Mouse (Mus musculus) heart, adult 11 months (tissue): ENCODE measurements around the gene Ptprn.

Source experiments
- DNase-seq: peaks from one replicate; pipeline ENCODE4 v3.0.0; 2022

Ptprn gene

DNA sequence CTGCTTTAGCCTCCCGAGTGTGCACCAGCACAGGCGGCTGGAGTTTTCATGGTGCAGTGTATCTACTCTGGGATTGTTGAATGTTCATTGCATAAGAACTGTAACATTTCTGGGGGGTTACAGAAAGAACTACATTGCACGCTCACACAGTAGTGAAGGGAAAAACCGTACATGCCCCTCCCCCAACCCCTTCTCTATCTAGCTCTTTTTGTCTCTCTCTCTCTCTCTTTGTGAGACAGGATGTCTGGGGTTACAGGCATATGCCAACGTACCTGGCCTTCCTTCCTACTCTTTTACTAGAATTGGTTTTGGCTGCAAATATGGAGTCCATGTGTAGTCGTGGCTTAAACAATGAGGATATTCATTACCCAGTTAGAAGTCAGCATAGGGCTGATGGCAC is 41.4 kb downstream of the Ptprn start:
- no peak for DNase-seq

DNA sequence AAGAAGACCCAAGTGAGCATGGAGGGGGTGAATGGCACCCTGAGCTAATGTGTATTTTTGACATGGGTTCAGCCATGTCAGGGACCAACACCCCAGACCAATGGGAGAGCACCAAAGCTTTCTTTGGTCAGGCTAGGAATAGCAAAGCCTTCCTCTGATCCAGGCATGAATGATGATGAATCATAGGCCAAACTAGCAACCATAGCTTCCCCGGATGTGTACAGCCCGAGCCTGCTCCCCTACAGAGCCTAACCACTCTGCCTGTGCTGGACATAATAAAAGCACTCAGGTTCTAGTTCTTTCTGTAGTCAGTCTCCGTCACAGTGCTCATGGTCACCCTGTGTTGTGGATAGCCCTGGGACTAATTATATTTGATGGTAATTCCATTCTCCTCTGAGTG is 42.8 kb downstream of the Ptprn start:
- DNase-seq, result no peak

DNA sequence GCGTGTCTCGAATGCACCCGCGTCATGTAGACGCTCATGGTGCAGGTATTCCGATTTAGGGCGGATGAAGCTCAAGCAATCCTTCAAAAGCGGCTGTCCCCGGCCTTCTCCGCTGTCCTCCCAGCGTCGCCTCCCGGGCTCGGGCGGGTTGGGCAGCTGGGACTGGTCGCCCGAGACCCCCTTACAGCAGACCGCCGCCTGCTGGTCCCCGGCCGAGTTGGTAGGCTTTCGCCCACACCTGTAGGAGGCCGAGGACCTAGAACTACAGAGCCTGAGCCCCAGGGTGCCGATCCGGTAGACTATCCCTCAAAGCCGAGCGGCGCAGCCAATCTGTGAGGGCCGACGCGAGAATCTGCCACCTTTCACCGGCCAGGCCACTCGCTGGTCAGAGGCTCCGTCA is 44.8 kb downstream of the Ptprn start, which contains the start of gene Tuba4a:
Gene Tuba4a (minus strand): TSS at position 335 of the 400 bp plus-strand sequence.
- DNase-seq, result no peak

DNA sequence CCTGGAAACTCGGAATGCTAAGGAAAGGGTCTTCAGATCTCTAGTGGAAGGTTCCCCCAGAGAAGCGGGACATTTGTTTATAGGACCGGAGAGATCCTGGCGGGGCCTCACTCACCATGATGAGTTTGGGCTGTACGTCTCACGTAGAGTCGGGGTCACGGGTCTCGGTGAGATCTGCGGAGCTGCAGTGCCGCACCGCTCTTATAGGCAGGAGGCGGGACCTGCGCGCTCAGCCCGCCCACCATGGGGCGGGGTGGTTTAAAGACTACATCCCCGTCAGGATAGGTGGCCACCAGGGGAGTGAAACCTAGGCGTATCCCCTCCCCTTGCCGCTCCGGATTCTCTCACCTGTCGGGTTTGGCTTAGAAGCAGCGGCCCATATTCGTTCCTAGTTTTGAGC is 45.2 kb downstream of the Ptprn start:
- DNase-seq, result peak; percentile 99

DNA sequence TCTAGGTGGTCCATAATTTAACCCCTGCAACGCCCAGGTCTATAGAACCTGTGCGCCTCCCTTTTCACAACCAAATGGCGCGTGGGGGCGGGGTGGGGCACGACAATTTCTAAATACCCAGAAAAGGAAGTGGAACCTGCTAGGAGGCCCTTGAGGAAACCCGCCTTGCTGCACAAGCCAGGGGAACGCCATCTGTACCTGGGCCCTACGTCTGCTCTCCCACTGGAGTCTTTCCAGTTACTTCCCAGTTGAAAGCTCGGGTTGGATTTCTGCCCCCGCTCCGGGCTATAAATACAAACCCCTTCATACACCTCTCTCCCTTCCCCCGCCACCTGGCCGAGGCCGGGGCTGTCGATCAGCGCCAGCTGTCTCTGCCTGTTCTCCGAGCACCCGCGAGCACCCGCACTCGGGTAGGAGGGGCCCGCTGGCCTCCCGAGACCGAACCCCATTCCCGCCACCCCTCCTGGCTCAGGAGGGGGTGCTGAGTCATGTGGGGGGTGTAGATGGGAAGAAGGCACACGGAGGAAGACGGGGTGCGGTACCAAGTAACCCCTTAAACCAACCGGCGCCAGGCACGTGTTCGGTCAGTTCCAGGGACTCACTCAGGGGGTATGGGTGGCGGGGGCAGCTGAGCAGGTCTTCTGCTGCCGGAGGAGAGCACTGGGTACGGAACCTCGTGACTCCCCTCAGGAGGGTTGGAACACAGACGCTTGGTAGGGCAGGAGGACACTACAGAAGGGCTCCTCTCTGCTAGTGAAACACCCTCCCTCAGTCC is 45.9 kb downstream of the Ptprn start:
- peak; percentile 98 for DNase-seq

DNA sequence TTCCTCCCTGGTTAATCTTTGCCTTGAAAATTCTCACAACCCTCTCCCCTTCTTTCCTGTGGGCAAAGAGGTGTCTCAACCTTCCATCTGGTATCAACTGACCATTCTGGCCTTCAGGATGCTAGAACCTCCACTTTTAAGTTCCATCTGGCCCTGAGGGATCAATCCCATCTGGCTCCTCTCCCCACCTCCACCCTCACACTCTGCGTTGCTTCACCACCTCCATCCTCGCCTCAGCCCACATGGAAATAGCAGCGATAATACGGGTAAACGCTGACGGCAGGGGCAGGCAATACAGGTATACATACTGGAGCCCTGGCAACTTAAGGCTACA is 46.4 kb downstream of the Ptprn start:
- DNase-seq, result no peak

DNA sequence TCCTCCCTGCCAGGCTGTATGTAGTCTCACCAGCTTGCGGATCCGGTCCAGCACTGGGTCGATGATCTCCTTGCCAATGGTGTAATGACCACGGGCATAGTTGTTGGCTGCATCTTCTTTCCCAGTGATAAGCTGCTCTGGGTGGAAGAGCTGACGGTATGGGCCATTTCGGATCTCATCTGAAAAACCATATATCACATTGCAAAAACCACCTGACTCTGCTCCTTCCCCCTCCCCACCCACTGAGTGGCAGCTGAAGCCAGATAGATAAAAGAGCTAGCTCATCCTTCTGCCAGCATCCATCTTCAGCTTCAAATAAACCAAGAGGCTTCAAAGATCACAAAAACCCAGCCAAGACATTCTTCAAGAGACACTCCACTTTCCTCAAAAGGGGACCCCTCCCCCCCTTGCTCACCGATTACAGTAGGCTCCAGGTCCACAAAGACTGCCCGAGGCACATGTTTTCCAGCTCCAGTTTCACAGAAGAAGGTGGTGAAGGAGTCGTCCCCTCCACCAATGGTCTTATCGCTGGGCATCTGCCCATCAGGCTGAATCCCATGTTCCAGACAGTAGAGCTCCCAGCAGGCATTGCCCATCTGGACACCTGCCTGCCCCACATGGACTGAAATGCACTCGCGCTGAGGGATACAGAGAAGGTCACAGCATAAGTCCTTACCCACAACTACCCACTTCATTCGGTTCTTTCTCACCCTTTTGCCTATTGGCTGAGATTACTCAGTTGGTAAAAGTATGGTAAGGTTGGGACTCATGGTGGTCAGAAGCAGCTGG is 47.3 kb downstream of the Ptprn start:
- DNase-seq, result peak; percentile 98

DNA sequence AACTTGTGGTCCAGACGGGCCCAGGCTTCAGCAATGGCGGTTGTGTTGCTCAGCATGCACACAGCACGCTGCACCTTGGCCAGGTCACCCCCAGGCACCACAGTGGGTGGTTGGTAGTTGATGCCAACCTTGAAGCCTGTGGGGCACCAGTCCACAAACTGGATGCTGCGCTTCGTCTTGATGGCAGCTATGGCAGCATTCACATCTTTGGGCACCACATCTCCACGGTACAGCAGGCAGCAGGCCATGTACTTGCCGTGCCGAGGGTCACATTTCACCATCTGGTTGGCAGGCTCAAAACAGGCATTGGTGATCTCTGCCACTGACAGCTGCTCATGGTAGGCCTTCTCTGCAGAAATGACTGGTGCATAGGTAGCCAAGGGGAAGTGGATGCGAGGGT is 48.5 kb downstream of the Ptprn start:
- peak; percentile 92 for DNase-seq

DNA sequence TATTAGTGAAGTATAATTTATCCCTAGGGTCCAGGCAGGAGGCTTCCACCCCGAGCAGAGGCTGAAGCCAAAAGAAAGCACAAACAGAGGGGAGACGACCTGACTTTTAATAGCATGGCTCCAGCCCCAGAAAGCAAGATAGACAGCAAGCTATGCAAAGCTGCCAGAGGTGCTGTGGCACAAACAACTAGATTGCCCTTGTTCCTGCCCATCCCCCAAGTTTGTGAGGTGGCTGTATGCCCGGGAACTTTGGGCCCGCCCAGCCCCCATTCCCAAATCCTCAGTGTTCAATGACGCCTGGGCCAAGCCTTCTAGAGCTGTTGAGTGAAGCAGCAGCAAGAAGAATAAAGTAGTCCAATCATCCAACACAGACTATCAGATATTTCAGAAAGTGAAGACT is 49.4 kb downstream of the Ptprn start:
- DNase-seq, result peak; percentile 96

DNA sequence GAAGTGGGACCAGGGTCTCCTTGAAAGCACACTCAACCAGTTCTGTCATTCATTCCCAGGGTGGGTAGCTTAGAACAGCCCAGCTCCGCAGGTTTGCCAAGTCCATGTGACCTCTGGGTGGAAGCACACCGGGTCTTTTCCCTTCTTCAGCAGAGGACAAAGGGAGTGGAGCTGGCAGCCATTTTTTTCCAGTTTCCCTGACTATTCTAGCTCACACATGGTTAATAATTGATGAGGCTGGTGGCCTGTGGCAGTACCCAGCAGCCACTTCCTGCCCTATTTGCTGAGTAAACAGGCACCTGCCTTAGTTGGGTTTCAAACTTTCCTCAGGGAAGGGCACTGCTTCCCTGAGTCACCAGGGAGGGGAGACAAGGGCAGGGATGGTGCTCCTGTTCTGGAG is 49.9 kb downstream of the Ptprn start:
- DNase-seq, result peak; percentile 93

DNA sequence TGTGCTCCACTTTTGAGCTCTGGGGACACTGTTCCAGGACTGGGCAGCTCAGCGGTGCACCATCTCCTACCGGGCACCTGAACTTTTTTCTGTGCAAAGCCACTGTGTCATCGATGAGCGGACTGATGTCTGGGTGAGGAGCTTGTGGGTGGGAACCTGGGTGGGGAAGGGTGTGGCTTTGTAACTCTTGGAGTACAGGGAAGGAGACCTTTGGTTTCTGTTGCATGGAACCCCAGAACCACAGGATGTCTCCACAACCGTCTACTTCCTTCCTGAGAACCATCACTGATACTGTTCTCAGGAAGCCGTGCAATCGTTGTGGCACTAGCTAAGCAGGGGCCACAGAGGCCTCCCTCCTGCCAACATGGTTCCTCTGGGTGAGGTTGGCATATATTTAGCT is 51.2 kb downstream of the Ptprn start:
- DNase-seq, result peak; percentile 91

DNA sequence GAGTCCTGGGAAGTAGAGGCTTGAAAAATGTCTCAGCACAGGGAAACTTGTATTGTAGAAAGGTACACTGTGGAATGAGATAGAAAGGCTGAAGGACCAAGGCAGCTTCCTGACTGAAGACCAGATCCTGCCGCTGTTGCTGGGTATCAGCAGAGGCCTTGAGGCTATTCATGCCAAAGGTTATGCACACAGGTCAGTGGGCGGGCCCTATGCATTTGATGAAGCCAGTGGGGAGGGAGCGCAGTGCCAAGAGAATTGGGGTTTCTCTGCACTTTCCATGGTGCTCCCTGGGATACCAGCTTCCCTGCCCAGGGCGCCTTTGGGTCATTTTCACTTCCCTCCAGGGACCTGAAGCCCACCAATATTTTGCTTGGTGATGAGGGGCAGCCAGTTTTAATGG is 51.8 kb downstream of the Ptprn start:
- no peak for DNase-seq

DNA sequence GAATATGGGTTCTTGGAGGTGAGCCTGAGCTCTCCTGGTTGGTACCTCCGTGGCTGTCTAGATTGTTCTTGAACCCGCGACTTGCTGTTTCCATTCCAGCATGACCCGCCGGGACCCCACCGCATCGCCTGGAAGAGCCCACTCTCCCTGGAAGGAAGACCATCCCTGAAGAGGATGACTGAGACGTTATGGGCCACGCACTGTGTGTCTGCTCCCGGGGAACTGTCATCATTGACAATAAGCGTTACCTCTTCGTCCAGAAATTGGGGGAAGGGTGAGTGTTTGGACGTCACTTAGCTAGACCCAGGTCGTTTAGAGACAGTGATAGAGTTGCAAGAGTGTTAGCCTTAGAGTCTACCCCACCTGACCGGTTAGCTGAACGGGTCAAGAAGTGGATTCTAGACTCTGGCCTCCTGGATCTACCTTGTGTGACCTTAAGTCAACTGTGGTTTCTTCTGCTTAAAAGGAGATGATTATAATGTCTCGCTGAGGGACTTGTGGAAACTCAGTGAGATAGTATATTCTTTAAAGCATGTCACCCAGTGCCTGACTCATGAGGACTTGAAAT is 53.1 kb downstream of the Ptprn start:
- no peak for DNase-seq

DNA sequence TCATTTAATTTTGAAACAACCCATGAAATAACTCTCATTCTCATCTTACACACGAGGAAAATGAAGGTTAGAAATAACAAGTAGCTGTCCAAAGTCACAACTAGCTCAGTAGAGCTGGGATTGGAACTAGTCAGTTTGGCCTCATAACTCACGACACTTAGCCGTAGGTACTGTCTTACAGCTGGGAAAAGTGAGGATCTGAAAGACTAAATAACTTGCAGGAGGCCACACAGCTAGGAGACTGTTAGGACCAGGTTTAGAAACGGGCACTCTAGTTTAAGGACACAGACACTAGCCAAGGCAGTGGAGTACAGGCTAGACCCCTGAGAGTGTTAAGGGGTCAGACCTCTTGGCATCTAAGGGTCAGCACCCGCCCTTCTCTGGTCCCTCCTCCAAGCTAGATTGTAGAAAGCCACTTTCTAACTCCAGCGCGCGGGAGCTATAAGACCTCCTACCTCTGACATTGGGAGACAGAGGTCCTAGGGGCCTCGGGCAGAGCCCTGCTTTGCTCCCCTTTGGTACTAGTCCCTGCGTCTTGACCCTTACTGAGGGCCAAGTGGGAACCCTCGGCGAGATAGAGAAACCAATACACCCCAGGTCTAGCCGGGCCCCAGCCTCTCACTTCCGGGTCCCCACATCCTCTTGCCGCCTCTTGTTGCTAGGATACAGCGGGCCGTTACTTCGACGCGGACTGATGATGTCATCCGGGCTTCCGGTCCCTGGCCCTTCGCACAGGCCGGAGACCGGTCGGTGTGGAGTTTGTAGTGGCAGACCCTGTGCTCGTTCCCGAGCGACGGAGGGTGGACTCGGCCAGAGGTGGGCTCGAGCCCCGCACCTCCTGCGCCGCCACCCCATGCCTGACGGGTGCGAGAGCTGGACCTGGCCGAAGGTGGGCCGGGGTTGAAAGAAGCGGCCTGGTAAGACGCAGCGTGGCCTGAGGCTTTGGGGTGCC is 53.9 kb downstream of the Ptprn start, which contains the start of the genes Glb1l and Stk16:
Gene Glb1l (minus strand): TSS at position 678 of the 952 bp plus-strand sequence.
Gene Stk16 (plus strand): TSS at position 703 of the 952 bp plus-strand sequence.
- DNase-seq, result peak; percentile 100

DNA sequence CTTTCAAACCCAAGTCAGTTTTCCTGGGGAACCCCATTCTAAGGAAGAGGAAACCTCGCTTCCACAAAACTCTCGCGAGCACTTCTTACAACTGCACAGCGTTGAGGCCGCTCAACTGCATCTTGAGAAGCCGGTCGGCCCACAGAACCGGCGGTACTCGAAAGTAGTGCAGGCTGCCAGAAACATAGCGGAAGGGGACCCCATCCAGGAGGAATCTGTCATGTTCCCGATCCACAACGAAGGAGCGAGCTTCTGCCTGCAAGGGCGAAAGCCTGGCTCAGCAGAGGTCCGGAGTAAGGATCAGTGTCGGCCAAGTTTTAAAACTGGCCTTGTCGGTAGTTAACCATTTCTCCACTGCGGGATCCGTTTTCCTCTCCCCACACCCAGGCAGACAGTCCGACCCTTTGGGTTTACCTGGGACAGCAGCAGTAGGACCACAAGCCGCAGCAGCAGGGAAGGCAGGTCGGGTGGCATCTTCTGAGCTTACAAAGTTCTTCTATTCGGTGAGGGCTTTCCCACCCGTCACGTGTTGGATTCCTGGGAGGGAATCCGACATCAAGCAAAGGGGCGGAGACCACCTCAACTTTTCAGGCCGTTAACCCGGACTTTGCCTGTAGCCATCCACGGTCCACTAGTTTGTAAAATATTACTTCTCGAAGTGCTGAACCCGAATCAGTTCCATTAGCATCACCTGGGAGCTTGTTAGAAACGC is 55.2 kb downstream of the Ptprn start:
- peak; percentile 96 for DNase-seq

DNA sequence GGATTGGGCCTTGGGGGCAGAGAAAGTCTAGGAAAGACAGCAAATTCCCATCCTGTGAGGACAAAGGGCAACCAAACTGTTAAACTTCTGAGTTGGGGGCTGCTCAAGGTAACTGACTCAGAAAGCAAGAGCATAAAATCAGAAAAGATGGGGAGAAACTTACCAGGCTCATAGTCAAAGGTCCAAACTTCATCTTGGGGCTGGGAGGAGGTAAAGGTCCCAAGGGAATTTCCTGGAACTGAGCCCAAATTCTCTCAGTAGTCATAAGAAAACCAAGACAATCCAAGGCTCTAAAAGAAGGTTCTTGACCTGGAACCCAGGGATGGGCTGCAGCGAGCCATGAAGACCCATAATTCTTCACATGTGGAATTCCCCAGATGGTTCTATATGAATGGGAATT is 63.1 kb downstream of the Ptprn start:
- DNase-seq, result no peak
